Mouse (Mus musculus) lung, adult 2 months (tissue): ENCODE data around the gene Plp2.

Experiments
- CTCF ChIP-seq: fragments of 200-500 bp; IDR thresholded peaks from 2 replicates; pipeline ENCODE4 v1.5.1; 2011; ENCODE audit warnings: mild to moderate bottlenecking, low read length, control low read depth; ENCODE audit not compliant: insufficient read depth
- POLR2A ChIP-seq: fragments of 200-500 bp; IDR thresholded peaks from 2 replicates; pipeline ENCODE4 v1.6.1; 2011; ENCODE audit warnings: low read depth, mild to moderate bottlenecking, control low read depth, low read length, borderline replicate concordance; ENCODE audit errors: extremely low read depth

- TF ChIP-seq POLR2A (no peak), CTCF (0 out of 2 replicates have a peak, but pooled peaks have one; percentile 22)
Measured at GRCm38 (mm10) chrX:7645349-7645748, 25.8 kb downstream of the Plp2 start.
